Mouse (Mus musculus): ENCODE measurements around the gene Mau2.

GRCm38 (mm10) chr8:70041885-70042546, 518 bp downstream of the Mau2 start:
- TF ChIP-seq GATA1 (IDR thresholded peaks at IDR 0.05; ENCODE audit: low read length) (no peak), TAL1 (IDR thresholded peaks at IDR 0.05; ENCODE audit: low read length) (no peak)

All from erythroblast, embryonic 14.5 days (primary cell).